Mouse (Mus musculus): ENCODE results near the gene Gm3839.
"Not testable (repeated sequence)": the region's sequence is repeated elsewhere in the genome, so short reads cannot be mapped to it uniquely, and the experiment has no call there.

The Gm3839 gene

GRCm38 (mm10) chr14:11356626-11357025 lies at the start of gene Gm3839:
Gene Gm3839, minus strand, starts transcription at chr14:11356726.
- CTCF ChIA-PET = interaction anchor here (0.6 kb wide), 1 partner anchor 263 kb away, joined by 3 read pairs; no protein-coding TSS in a partner anchor

- CTCF ChIA-PET = no interaction called here
Observed at GRCm38 (mm10) chr14:11405661-11406060, 49.1 kb upstream of the Gm3839 start.

GRCm38 (mm10) chr14:11377846-11378245 lies 21.3 kb upstream of the Gm3839 start:
- CTCF ChIA-PET = no interaction called here

- CTCF ChIA-PET = no interaction called here
Observed at GRCm38 (mm10) chr14:11375225-11375624, 18.7 kb upstream of the Gm3839 start.

- CTCF ChIA-PET = no interaction called here
Observed at GRCm38 (mm10) chr14:11346086-11346485, 10.4 kb downstream of the Gm3839 start.

- CTCF ChIA-PET = no interaction called here
Observed at GRCm38 (mm10) chr14:11329993-11330392, 26.5 kb downstream of the Gm3839 start.

- CTCF ChIA-PET = no interaction called here
Observed at GRCm38 (mm10) chr14:11307079-11307478, 49.4 kb downstream of the Gm3839 start.

GRCm38 (mm10) chr14:11287956-11288355 lies 68.6 kb downstream of the Gm3839 start:
- CTCF ChIA-PET = not testable (repeated sequence)

- CTCF ChIA-PET = no interaction called here
Observed at GRCm38 (mm10) chr14:11257161-11257705, 99.3 kb downstream of the Gm3839 start.

- CTCF ChIA-PET = no interaction called here
Observed at GRCm38 (mm10) chr14:11248053-11248452, 108.5 kb downstream of the Gm3839 start.

- CTCF ChIA-PET = no interaction called here
Observed at GRCm38 (mm10) chr14:11244546-11244945, 112.0 kb downstream of the Gm3839 start.

GRCm38 (mm10) chr14:11232086-11232485 lies 124.4 kb downstream of the Gm3839 start:
- CTCF ChIA-PET = no interaction called here
